Mouse (Mus musculus) cerebellum, adult 9-10 months (tissue): ENCODE data around the gene Xrcc5.

Experiments
- DNase-seq: peaks from one replicate; pipeline ENCODE4 v3.0.0; 2022

The Xrcc5 gene

DNA sequence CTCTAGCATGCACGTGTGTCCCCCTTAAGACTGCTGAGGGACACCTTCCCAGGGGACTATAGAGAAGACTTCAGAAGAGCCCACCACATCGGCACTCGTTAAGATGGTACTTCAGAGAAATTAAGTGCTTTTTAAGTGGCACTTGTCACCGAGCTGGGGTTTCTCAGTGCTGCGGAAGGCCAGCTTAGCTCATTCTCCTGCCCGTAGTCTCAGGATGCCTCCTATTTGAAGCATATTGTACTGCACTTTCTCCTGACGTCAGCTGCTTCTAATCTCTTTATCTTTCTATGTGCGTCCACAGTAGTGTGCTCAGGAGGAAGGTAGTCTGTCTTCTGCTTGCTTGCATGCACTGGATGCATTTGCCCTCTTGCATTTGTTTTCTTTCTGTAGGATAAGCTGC is 9.2 kb downstream of the Xrcc5 start:
- DNase-seq: no peak

DNA sequence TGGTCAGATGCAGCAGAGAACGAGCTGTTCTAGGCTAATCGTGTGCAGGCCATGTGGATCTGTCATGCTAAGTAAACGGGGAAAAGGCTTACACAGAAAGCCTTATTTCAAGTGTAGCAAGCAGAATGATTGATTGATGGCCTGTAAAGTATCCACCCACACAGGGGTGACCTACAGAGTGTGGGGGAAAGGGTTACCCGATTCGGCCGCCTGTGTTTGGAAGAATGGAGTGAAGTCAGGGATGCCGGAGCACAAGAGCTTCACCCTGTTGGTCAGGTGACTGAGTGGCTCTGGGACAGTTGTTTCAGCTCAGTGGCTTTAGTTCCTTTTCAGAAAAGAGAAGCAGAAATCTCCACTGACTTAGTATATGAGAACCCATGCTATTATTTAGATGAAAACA is 9.7 kb downstream of the Xrcc5 start:
- DNase-seq: no peak

DNA sequence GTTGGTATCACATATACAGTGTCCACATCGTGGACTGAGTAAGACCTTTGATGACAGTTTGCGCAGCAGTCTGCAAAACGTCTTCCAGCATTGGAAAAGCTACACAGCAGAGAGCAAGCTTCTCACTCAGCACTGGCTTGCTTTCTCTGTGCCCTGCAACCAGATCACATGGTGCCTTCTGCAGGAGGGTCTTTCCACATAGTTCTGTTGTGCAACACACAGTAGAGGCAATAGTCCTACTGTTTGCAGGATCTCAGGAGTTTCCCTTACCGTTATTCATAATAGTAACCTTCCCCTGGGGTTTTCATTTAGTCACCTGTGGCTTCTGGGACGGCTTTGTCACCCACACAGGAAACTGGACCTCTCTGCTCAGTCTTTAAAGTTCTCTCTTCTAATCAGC is 13.5 kb downstream of the Xrcc5 start:
- no peak for DNase-seq

DNA sequence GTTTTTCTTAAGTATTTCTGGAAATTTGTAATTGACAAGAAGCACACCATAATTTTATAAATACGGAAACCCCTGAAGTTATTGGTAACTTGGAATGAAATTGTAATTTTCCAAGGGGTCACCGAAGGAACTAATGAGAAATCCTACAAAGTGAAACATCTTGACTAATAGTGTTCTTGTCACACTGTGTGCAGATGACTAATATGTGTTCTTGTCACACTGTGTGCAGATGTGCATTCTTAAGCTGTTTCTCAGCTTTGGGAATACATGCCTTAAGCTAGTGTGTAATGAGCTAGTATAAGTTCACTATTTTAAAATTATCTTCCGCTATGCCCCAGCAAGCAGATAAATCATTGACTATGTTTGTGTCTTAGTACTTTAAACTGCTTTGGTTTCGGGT is 16.0 kb downstream of the Xrcc5 start:
- DNase-seq: no peak

DNA sequence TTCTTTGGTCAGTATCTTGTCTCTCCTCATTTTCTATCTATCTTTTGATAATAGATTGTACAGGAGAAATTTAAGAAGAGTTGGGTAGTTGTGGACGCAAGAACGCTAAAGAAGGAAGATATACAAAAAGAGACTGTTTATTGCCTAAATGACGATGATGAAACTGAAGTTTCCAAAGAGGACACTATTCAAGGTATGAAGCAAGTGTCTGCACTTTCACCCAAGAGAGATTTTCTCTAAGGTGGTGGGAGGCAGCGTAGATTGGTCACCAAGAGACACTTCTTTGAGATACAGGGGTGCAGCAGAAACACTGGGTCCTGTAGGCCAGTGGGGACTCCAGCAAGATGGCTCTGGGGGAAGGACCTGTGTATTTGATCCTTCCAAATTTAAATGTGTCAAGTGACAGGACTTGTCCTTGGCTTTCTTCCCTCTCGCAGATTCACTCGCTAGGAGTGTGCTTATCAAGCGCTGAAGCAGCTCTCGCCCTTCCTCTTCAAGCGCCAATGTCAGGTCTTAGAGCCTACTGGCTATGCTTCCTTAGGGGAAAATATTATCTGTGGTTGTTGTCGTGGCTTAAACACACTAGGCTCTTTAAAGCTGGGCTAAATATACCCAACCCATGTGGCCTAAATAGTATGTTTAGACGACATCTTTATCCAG is 19.1 kb downstream of the Xrcc5 start:
- no peak for DNase-seq

DNA sequence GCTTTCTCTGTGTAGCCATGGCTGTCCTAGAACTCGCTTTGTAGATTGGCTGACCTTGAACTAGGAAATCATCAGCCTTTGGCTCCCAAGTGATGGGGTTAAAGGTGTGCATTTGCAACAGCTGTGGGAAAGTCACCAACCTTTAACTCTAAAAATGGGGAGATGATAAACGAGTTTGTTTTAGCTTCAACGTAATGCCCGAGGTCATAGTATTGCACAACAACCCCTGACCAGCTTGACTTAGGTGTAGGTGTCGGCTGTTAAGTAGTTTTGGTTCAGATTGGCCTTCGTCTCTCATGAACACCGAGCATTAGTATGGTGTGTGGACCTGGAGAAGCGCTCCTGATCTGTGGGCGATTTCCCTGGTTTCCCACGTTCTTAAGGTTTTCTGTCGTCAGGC is 27.6 kb downstream of the Xrcc5 start:
- no peak for DNase-seq

DNA sequence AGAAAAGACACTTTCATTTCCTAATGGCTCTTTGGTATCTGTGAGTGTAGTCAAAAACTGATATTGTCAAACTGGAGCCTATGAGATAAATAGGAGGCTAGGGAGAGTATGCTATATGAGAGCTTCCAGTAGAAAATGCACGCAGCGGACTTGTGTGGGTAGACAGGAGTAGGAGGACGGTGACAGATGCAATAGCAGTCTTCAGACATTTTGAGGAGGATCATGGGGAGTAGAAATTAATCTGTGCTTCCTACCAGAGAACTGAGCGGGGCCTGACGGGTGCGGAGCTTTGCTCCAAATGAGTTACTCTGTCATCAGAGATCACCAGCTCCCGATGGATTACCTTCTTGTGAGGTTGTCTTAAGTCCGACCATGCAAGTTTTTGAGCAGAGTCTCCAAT is 29.6 kb downstream of the Xrcc5 start:
- no peak for DNase-seq

DNA sequence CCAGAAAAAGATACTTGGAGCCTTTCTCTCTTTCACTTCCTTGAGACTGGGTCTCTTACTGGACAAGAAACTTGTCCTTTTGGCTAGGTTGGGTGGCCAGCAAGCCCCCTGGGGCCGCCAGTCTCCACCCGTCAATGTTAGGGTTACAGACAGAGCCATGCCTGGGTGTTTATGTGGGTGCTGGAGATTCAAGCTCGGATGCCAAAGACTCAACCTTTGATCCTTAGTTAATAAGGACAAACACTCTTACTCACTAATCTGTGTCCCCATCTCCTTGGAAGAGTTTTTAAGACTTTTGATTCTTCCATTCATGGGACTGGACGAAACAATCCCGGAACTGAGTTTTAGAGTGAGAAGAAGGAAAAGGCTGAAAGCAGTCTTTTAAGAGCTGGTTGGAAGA is 31.1 kb downstream of the Xrcc5 start:
- no peak for DNase-seq

DNA sequence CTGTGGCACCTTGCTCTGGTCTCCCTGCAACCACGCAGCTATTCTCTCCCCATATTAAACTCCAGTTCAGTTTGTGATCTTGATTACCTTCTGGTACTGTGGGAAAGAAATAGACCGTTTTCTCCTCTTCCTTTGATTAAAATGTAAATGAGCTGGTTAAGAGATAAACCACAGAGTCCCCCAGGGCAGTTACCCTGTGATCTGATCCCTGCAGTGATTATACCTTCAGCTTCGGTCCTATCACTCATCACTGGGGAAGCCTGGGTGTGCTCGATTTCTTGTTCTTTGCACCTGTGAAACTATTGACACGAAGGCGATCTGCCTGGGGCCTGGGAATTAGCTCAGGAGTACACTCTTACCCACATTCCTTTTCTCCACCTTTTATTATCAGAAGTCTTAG is 40.7 kb downstream of the Xrcc5 start:
- DNase-seq: no peak

DNA sequence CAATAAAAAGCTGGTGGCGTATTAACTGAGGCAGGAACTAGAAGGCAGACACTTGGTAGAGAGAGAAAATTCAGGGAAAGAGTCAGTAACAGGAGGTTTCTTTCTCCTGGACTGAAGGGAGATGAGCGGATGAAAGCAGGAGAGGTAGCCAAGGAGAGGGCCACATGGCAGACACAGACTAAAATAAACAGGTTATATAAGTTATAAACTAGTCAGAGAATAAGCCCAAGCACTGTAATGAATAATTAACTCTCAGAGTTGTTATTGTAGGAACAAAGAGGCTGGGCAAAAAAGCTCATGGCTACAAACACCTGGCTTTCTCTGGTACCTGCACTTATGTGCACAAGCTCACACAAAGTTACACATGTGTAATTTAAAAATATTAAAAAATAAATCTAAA is 47.6 kb downstream of the Xrcc5 start:
- DNase-seq: no peak

DNA sequence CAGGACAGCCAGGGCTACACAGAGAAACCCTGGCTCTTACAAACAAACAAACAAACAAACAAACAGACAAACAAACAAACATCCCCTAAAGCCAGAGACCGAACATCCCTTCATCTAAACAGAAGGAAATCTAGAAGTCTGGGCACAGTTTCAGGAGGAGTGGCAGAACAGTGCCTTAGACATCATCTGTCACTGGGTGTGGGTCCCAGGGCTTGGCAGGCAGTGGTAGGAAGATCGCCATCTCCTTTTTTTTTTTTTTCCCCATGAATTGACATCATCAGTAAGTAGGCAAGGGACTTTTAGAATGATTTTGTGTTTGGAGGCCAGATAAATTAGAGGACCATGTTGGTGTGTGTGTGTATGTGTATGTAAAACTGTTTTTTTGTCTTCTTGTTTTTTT is 51.0 kb downstream of the Xrcc5 start:
- no peak for DNase-seq

DNA sequence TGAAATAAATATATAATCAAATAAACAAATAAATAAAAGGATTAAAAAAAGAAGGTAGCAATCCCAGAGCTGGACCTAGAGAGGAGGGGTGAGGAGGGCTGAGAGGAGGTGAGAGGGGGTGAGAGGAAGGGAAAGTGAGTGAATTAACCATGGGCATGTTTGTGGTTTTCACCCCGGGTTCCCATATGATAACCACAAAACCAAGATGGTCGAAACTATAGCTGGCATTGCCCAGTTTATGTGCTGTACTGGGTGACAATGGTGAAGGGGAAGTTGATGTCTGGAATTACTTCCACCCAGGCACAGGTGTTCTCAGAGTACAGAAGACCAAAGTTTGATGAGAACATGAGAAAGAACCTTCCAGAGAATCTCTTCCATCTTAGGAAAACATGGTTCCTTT is 52.2 kb downstream of the Xrcc5 start:
- DNase-seq: no peak

DNA sequence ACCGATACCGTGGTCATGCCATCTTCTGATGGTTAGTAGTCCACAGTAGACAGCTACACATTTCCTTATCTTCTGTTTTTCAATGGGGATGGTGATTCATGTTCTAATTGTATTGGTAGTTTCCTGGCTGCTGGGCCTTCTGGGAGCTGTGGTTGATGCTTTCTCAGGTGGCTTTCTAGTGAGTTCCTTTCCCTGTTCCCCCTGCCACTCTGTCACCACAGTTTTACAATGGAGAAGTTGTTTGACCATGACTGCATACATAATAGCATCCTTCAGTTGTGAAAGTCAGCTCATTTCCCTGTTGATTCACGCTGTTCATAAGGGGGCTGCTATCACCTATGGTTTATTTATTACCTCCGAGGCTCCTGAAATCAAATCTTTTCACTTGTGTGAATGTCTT is 53.6 kb downstream of the Xrcc5 start:
- no peak for DNase-seq

DNA sequence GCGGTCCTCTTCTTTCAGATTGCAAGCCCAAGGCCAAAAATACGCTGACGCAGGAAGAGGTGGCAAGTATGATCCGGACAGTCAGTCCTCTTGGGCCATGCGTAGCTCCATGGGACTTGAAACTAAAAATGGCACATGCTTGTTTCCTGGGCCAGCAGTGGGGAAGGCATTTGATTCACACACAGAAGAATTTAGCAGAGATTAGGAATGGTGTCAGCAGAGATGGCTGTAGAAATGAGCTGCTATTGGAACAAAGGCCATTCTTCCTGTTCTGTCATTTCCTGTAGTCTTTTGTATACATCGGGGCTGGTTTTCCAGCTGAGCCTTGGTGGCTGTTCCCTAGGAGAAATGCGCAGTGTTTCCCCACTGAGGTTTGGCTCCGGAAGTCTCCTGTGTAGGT is 57.4 kb downstream of the Xrcc5 start:
- DNase-seq: no peak

DNA sequence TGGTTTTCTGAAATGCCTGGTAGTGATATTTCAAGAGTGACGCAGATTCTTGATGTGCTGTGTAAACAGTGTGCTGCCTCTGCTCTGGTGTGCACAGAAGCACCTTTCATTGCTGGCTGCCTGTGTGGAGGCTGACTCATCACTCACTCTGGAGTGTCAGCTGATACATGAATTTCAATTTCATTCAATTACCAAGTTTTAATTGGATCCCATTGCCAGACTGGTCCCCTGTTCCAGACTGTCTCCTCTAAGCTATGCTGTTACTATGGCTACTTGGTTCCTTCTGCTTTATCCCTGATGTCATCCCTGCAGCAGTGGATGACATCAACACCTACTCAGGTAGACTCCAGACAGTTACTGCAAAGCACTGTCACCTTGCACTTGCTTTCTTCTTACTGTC is 65.3 kb downstream of the Xrcc5 start:
- no peak for DNase-seq

DNA sequence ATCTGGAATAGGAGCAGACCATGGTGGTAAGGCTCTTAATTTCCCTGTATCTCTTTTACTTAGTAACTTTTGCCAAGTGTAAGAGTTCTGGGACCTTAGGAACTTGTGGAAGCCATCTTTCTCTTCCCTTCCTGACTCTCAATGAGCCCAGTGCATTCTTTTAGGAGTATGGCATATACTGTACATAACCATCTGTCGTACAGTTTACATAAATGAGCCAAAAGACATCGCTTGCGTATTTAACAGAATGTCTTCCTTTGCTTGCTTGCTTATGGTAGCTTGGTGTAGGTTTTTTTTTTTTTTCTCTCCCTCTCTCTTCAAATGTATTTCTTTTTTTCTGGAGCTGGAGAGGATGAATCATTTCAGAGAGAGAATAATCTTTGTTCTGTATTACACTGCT is 65.7 kb downstream of the Xrcc5 start:
- DNase-seq: no peak

DNA sequence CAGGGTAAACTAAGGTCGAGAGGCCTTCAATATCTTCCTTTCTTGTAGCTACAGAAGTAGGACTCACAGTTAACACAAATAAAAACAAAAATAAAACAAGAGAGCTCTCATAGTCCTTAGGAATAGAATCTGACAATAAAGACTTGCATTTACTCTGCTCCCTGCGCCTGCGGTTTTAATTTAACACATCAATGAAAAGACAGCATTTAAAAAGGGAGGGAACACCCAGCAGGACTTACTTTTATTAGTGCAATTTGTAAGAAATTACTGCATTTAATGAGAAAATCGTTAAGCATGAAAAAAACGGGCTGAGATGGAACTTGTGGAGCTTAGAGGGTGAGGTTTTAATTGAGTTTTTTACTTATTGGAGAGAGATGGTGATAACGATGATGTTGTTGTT is 66.4 kb downstream of the Xrcc5 start:
- DNase-seq: no peak

DNA sequence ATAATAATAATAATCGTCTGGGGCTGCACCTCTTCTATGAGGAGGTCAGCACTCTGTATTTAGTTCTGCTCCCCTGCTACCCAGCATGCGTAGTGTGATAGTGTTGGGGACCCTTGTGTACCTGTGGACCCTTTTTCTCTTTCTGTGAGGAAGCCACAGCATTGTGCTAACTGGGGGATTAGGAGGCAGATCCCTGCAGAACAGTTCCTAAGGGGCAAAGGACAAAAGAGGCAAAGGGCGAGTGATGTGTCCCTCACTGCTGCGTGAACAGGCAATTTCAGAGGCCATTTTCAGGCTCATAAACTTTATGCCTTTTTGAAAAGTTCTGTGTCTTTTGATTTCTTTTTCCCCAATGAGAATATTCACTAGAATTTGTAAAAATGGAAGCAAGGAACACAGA is 66.8 kb downstream of the Xrcc5 start:
- no peak for DNase-seq

DNA sequence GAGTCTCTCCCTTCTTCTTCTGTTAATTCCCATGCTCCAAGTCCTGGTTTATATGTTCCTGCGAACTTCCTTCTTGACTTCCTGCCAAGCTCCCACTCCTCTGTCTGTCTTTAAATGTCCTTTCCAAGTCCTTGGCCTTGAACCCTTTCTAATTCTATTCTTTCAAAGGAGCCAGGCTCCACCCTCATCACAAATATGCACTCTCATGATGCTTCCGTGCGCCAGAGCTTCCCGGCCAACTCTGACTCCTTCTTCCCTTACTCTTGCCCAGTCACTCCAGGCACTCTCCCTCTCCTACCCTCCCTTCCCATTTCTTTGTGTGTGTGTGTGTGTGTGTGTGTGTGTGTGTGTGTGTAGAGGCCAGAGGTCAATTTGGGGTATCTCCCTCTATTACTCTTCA is 70.9 kb downstream of the Xrcc5 start:
- DNase-seq: no peak

DNA sequence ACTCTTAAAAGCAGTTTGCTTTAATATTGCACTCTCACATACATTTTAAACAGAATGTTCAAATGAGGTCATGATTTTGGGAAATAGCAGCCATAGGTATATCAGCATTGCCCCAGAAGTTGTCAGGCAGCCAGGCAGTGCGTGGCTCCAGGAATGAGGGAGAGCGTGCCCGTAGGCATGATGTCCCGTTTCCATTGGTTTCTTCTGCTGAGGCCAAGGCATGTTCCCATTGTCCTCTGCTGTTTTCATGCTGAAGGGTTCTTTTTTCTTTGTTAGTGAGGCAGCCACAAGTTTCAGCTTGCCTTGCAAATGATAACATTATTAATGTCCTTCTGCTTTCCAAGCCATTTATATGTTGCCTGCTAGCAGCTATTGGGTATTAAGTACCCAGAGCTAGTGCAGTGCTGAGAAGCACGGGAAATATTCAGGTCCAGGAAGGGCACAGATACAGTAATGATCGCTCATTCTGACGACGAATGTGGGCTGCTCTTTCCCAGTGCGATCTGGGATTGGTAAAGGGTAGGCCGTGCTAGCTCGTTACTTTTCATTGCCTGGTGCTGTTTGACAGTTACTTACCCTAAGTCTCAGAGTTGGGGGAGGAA is 72.6 kb downstream of the Xrcc5 start:
- no peak for DNase-seq

DNA sequence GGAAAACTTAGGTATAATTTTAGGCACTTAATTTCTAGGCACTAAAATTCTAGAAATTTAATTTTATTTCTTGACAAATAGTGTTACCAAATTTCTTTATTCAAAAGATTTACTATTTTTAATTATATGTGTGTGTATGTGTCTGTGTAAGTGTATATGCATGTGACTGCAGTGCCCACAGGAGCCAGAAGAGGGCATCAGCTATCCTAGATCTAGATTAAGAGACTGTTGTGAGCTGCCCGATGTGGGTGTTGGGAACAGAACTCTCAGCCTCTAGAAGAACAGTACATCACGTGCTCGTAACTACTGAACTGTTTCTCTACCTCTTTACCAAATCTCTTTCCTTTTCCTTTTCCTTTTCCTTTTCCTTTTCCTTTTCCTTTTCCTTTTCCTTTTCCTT is 73.3 kb downstream of the Xrcc5 start:
- DNase-seq: no peak

DNA sequence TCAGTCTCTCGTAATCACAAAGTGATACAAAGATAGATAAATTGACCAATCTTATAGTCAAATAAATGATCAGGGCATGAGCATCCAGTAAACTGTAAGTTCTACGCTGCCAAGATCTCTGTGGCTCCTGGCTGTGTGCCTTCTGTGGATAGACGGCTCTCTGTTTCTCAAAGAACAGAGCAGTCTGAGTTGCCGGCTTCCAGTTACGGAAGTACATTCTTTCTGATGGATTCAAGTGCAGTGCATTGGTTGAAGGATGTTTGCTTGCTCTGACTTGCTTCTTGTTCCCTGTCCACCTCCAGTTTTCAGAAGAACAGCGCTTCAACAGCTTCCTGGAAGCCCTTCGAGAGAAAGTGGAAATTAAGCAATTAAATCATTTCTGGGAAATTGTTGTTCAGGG is 75.8 kb downstream of the Xrcc5 start:
- DNase-seq: no peak

DNA sequence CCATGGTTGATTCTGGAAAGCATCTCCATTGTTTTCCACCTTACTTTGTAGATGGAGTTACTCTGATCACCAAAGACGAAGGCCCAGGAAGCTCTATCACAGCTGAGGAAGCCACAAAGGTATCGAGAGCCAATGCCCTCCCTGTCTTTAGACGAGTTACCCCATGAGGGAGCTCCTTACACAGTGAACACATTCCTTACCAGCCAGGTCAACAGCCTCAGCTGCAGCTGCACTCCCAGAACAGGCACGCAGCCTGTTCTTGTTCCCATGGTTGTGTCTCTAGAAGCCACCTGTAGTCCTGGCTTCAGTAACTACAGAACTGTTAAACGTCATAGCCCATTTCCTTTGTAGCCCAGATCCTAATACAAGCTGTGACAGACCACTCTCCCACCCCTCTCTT is 76.4 kb downstream of the Xrcc5 start:
- no peak for DNase-seq

DNA sequence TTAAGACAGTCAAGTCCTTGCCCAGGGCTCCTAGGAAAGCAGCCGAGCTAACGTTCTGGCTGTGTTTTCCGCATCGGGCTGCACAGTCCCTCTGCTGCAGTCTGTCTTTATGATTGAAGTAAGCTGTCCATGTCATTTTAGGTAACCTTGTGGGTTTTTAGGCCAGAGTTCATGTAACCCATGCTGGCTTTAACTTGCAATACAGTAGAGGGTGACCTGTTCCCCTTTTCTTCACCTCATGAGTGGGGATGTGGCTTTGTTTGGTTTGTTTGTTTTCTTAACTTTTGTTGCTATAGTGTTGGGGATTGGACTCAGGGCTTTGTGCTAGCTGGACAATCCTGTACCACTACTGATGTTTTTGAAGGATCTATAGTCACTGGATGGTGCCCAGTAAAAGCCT is 83.2 kb downstream of the Xrcc5 start:
- no peak for DNase-seq

DNA sequence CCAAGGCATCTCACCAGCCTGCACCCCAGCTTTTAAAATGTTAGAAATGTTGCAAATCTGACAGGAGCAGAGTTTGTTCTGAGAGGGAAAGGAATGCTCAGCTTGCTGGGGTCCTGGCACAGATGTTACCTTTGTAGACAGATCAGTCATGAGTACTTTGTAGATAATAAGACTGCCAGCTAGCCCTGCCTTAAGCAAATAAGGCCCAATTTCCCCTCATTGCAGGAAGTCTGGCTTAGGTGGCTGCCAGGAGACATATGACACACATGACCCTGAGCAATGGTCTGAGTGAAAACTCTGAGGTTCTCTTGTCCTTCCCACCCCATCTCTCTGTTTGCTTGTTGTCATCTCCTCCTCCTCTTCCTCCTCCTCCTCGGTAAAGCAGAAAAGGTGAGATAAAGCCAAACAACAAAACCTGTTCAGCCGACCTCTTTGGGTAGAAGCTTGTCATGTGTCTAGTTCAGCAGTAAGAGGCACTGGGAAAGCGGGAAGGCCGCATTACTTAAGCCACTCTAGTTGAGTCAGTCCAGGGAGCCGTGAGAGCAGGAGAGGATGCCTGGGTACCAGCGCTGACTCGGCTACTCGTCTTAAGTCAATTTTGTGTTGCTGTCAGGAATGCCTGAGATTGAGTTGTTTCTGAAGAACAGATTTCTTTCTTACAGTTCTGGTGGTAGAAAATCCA is 92.6 kb downstream of the Xrcc5 start:
- no peak for DNase-seq
